Mouse (Mus musculus) thymus, adult 2 months (tissue): ENCODE results near the gene Surf4. TPM values are rescaled to one million over a fixed set of nuclear protein-coding genes. Genes with fewer than 3 reads are reported as not detected.

Source experiments
- DNase-seq: peaks from one replicate; pipeline ENCODE4 v3.0.0; 2021
- H3K27ac ChIP-seq: fragments of 200-500 bp; 2 replicates; pipeline ENCODE4 v1.5.1; 2012; ENCODE audit warnings: low read length, control low read depth; ENCODE audit not compliant: control insufficient read depth, insufficient read depth
- H3K27me3 ChIP-seq: fragments of 200-500 bp; 2 replicates; pipeline ENCODE4 v1.6.1; 2012; ENCODE audit warnings: mild to moderate bottlenecking, low read length, moderate library complexity, mixed read lengths; ENCODE audit not compliant: control insufficient read depth, insufficient read depth
- H3K36me3 ChIP-seq: fragments of 200-500 bp; 2 replicates; pipeline ENCODE4 v1.6.1; 2012; ENCODE audit warnings: mild to moderate bottlenecking, low read length, moderate library complexity; ENCODE audit not compliant: control insufficient read depth, insufficient read depth
- H3K4me1 ChIP-seq: fragments of 200-500 bp; replicated peaks from 2 replicates; pipeline ENCODE4 v1.6.1; 2012; ENCODE audit warnings: low read length; ENCODE audit not compliant: control insufficient read depth, insufficient read depth
- H3K4me3 ChIP-seq: fragments of 200-500 bp; 2 replicates; pipeline ENCODE4 v1.5.1; 2012; ENCODE audit warnings: mild to moderate bottlenecking, low read length, control low read depth, moderate library complexity; ENCODE audit not compliant: control insufficient read depth, insufficient read depth
- CTCF ChIP-seq: fragments of 200-500 bp; IDR thresholded peaks from 2 replicates; pipeline ENCODE4 v1.5.1; 2012; ENCODE audit warnings: mild to moderate bottlenecking, control low read depth, low read length, moderate library complexity, borderline replicate concordance; ENCODE audit not compliant: control insufficient read depth, poor library complexity, insufficient read depth; ENCODE audit errors: extremely low read depth
- POLR2A ChIP-seq: fragments of 200-500 bp; IDR thresholded peaks from 2 replicates; pipeline ENCODE4 v1.6.1; 2012; ENCODE audit warnings: mild to moderate bottlenecking, low read length, control low read depth, moderate library complexity; ENCODE audit not compliant: control insufficient read depth, poor library complexity, insufficient read depth; ENCODE audit errors: extremely low read depth
- WGBS: fragments of 180-500 bp; shearing (Covaris S2); methylation state at CpG from one replicate; pipeline ENCODE4 v1.1.7; 2018; 5-methylcytosine and 5-hydroxymethylcytosine counted together
- polyA plus RNA-seq: library from polyadenylated mRNA; depleted of rRNA; stranded (reverse); fragments of >200 nt; gene quantifications from 2 replicates; pipeline ENCODE4 v1.2.3, GENCODE M21; 2012; rRNA removed

The Surf4 gene
- polyA plus RNA-seq, 1 experiment: 410 TPM

DNA sequence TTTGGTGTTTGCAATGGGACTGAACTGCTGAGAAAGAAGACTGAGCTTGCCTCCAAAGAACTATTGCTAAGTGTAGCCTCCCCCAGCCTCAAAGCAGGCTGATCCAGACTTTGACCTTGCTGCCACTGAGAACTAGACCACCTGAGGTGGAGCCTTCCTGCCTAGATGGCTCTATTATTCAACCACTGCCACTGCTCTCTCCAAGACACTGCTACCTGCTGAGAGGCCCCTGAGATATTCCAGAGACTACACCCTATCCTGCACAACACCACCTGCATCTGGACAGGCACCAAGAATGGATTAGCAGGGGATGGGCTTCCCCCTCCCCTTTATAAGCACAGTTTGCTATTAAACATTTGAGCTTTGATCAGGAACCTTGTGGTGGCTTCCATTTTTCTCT lies 55.2 kb downstream of the Surf4 start:
- H3K4me1 ChIP-seq: no peaks in the 10 kb centered on the region
- DNase-seq: no peak
- no peaks in the 10 kb centered on the region for H3K27me3 ChIP-seq
- no peak for TF ChIP-seq CTCF
- TF ChIP-seq POLR2A: no peak
- no peak overlapping the region for H3K4me3 ChIP-seq
- H3K27ac ChIP-seq: no peak overlapping the region
- no peaks in the 10 kb centered on the region for H3K36me3 ChIP-seq

DNA sequence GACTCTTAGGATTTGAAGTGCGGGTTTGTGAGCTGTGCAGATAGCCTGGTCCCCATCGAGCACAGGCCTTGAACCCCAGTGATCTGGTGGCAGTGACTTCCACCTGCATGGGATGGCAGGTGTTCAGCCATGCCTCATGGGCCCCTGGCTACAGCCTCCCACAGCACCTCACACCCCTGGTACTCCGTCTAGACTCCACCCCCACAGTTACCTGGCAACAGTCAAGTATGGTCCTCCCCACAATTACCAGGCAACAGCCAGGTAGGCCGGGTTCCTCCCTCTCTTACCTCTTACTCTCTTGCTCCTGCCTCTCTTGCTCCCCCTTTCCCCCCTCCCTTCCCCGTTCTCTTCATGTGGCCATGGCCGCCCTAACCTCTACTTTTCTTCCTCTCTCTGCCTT lies 63.1 kb downstream of the Surf4 start:
- Histone ChIP-seq H3K27me3 (no peaks in the 10 kb centered on the region), H3K36me3 (no peaks in the 10 kb centered on the region), H3K4me3 (no peak overlapping the region), H3K4me1 (no peaks in the 10 kb centered on the region), H3K27ac (no peak overlapping the region)
- no peak for DNase-seq
- no peak for TF ChIP-seq POLR2A
- no peak for TF ChIP-seq CTCF
- 77% methylated on average over 6 of the region's 6 CpGs for WGBS

Other genes starting within 250 kb of the Surf4 start
- gene Abo, start 68.9 kb downstream of the Surf4 start, polyA plus RNA-seq: 0.06 TPM in 1 of 2 replicates, not detected in the other
- gene Surf6, start 31.0 kb downstream of the Surf4 start, polyA plus RNA-seq: 20.8 and 23.1 TPM in 2 replicates
- 39.0 and 46.5 TPM in 2 replicates for gene Med22, start 23.3 kb downstream of the Surf4 start, polyA plus RNA-seq
- gene Rpl7a, start 23.2 kb downstream of the Surf4 start, polyA plus RNA-seq: 799 and 817 TPM in 2 replicates
- 33.8 and 36.4 TPM in 2 replicates for gene Surf2, start 17.6 kb downstream of the Surf4 start, polyA plus RNA-seq
- 72.7 and 78.5 TPM in 2 replicates for gene Surf1, start 17.4 kb downstream of the Surf4 start, polyA plus RNA-seq
- gene Stkld1, start 119 bp upstream of the Surf4 start, polyA plus RNA-seq: 0.75 and 0.96 TPM in 2 replicates
- 49.7 and 56.2 TPM in 2 replicates for gene Rexo4, start 30.5 kb upstream of the Surf4 start, polyA plus RNA-seq
- gene Adamts13, start 39.5 kb upstream of the Surf4 start, polyA plus RNA-seq: 1.1 and 1.2 TPM in 2 replicates
- 58.9 and 63.9 TPM in 2 replicates for gene Cacfd1, start 76.0 kb upstream of the Surf4 start, polyA plus RNA-seq
- 14.0 and 17.5 TPM in 2 replicates for gene Slc2a6, start 94.1 kb upstream of the Surf4 start, polyA plus RNA-seq
- gene Mymk, start 138.3 kb upstream of the Surf4 start, polyA plus RNA-seq: 0.61 and 0.81 TPM in 2 replicates
- gene Adamtsl2, start 145.5 kb upstream of the Surf4 start, polyA plus RNA-seq: 16.1 and 16.5 TPM in 2 replicates
- 7.8 and 13.3 TPM in 2 replicates for gene Fam163b, start 208.6 kb upstream of the Surf4 start, polyA plus RNA-seq
- gene Dbh, start 231.3 kb upstream of the Surf4 start, polyA plus RNA-seq: 0.41 and 0.69 TPM in 2 replicates